Mouse (Mus musculus): ENCODE measurements around the gene Btbd9. TPM values are rescaled to one million over a fixed set of nuclear protein-coding genes. Genes with fewer than 3 reads are reported as not detected.
A peak's percentile ranks its signal among the peaks of the same experiment; 100 is the strongest.

Gene Btbd9
- polyA plus RNA-seq, 1 experiment, result 21.6 TPM

GRCm38 (mm10) chr17:30618136-30618891 is 42.0 kb upstream of the Btbd9 start:
- no peak overlapping the region for H3K9ac ChIP-seq (ENCODE audit: low read depth, poor library complexity, severe bottlenecking)
- TF ChIP-seq POLR2A (IDR thresholded peaks at IDR 0.05; ENCODE audit: insufficient read depth, low read length) (no peak), EP300 (IDR thresholded peaks at IDR 0.05; ENCODE audit: insufficient read depth, low read depth, low read length) (no peak), CTCF (IDR thresholded peaks at IDR 0.05; ENCODE audit: low read depth, low read length) (no peak)
- H3K4me3 ChIP-seq (ENCODE audit: low read depth, low read length), result no peak overlapping the region
- H3K27me3 ChIP-seq (ENCODE audit: control insufficient read depth, insufficient read depth, low read length, poor library complexity, severe bottlenecking), result no peaks in the 10 kb centered on the region
- H3K9me3 ChIP-seq (replicated peaks; ENCODE audit: control insufficient read depth, insufficient read depth, low read length, poor library complexity, severe bottlenecking), result no peaks in the 10 kb centered on the region
- H3K36me3 ChIP-seq (ENCODE audit: control insufficient read depth, insufficient read depth, low read length, poor library complexity, severe bottlenecking), result no peaks in the 10 kb centered on the region; the same call in 1 of the 2 replicates
- no peak overlapping the region for H3K27ac ChIP-seq (ENCODE audit: insufficient read depth, low read length)
- H3K4me1 ChIP-seq (ENCODE audit: control insufficient read depth, insufficient read depth, low read length), result no peaks in the 10 kb centered on the region

- H3K9ac ChIP-seq (ENCODE audit: low read depth, poor library complexity, severe bottlenecking), result no peak overlapping the region
- H3K4me1 ChIP-seq (ENCODE audit: control insufficient read depth, insufficient read depth, low read length), result no peaks in the 10 kb centered on the region
- H3K27me3 ChIP-seq (ENCODE audit: control insufficient read depth, insufficient read depth, low read length, poor library complexity, severe bottlenecking), result no peaks in the 10 kb centered on the region
- no peaks in the 10 kb centered on the region for H3K36me3 ChIP-seq (ENCODE audit: control insufficient read depth, insufficient read depth, low read length, poor library complexity, severe bottlenecking)
- no peaks in the 10 kb centered on the region for H3K9me3 ChIP-seq (replicated peaks; ENCODE audit: control insufficient read depth, insufficient read depth, low read length, poor library complexity, severe bottlenecking)
- no peak overlapping the region for H3K4me3 ChIP-seq (ENCODE audit: low read depth, low read length)
- no peak for TF ChIP-seq POLR2A (IDR thresholded peaks at IDR 0.05; ENCODE audit: insufficient read depth, low read length)
- H3K27ac ChIP-seq (ENCODE audit: insufficient read depth, low read length), result no peak overlapping the region
These were observed 39.9 kb upstream of the Btbd9 start for GRCm38 (mm10) chr17:30616203-30616602.

GRCm38 (mm10) chr17:30613350-30613749 is 37.1 kb upstream of the Btbd9 start:
- TF ChIP-seq EP300 (IDR thresholded peaks at IDR 0.05; ENCODE audit: insufficient read depth, low read depth, low read length) (no peak), POLR2A (IDR thresholded peaks at IDR 0.05; ENCODE audit: insufficient read depth, low read length) (no peak), CTCF (IDR thresholded peaks at IDR 0.05; ENCODE audit: low read depth, low read length) (no peak)
- Histone ChIP-seq H3K9me3 (replicated peaks; ENCODE audit: control insufficient read depth, insufficient read depth, low read length, poor library complexity, severe bottlenecking) (no peaks in the 10 kb centered on the region), H3K27me3 (ENCODE audit: control insufficient read depth, insufficient read depth, low read length, poor library complexity, severe bottlenecking) (no peaks in the 10 kb centered on the region), H3K36me3 (ENCODE audit: control insufficient read depth, insufficient read depth, low read length, poor library complexity, severe bottlenecking) (no peaks in the 10 kb centered on the region), H3K4me3 (ENCODE audit: low read depth, low read length) (no peak overlapping the region), H3K27ac (ENCODE audit: insufficient read depth, low read length) (no peak overlapping the region), H3K9ac (ENCODE audit: low read depth, poor library complexity, severe bottlenecking) (no peak overlapping the region), H3K4me1 (ENCODE audit: control insufficient read depth, insufficient read depth, low read length) (no peaks in the 10 kb centered on the region)

GRCm38 (mm10) chr17:30612075-30612859 is 36.0 kb upstream of the Btbd9 start:
- Histone ChIP-seq H3K27ac (ENCODE audit: insufficient read depth, low read length) (peak overlapping the region; percentile 32), H3K36me3 (ENCODE audit: control insufficient read depth, insufficient read depth, low read length, poor library complexity, severe bottlenecking) (peaks cover 2% of the 10 kb centered on the region; the same call in 1 of the 2 replicates), H3K27me3 (ENCODE audit: control insufficient read depth, insufficient read depth, low read length, poor library complexity, severe bottlenecking) (no peaks in the 10 kb centered on the region), H3K4me3 (ENCODE audit: low read depth, low read length) (peak overlapping the region; percentile 90), H3K4me1 (ENCODE audit: control insufficient read depth, insufficient read depth, low read length) (no peaks in the 10 kb centered on the region), H3K9ac (ENCODE audit: low read depth, poor library complexity, severe bottlenecking) (peak overlapping the region; percentile 62), H3K9me3 (replicated peaks; ENCODE audit: control insufficient read depth, insufficient read depth, low read length, poor library complexity, severe bottlenecking) (no peaks in the 10 kb centered on the region)
- peak; percentile 52 for TF ChIP-seq POLR2A (IDR thresholded peaks at IDR 0.05; ENCODE audit: insufficient read depth, low read length)
- no peak for TF ChIP-seq EP300 (IDR thresholded peaks at IDR 0.05; ENCODE audit: insufficient read depth, low read depth, low read length)
- TF ChIP-seq CTCF (IDR thresholded peaks at IDR 0.05; ENCODE audit: low read depth, low read length), result no peak

- peak overlapping the region; percentile 62 for H3K9ac ChIP-seq (ENCODE audit: low read depth, poor library complexity, severe bottlenecking)
- H3K27ac ChIP-seq (ENCODE audit: insufficient read depth, low read length), result peak overlapping the region; percentile 32
- no peaks in the 10 kb centered on the region for H3K4me1 ChIP-seq (ENCODE audit: control insufficient read depth, insufficient read depth, low read length)
- H3K9me3 ChIP-seq (replicated peaks; ENCODE audit: control insufficient read depth, insufficient read depth, low read length, poor library complexity, severe bottlenecking), result no peaks in the 10 kb centered on the region
- H3K36me3 ChIP-seq (ENCODE audit: control insufficient read depth, insufficient read depth, low read length, poor library complexity, severe bottlenecking), result peaks cover 2% of the 10 kb centered on the region; the same call in 1 of the 2 replicates
- TF ChIP-seq EP300 (IDR thresholded peaks at IDR 0.05; ENCODE audit: insufficient read depth, low read depth, low read length) (no peak), CTCF (IDR thresholded peaks at IDR 0.05; ENCODE audit: low read depth, low read length) (no peak), POLR2A (IDR thresholded peaks at IDR 0.05; ENCODE audit: insufficient read depth, low read length) (no peak)
- peak overlapping the region; percentile 90 for H3K4me3 ChIP-seq (ENCODE audit: low read depth, low read length)
- H3K27me3 ChIP-seq (ENCODE audit: control insufficient read depth, insufficient read depth, low read length, poor library complexity, severe bottlenecking), result no peaks in the 10 kb centered on the region
These were observed 35.2 kb upstream of the Btbd9 start for GRCm38 (mm10) chr17:30611221-30612074.
